Mouse (Mus musculus): Measurements from ENCODE around the gene Ap3s2. TPM values are rescaled to one million over a fixed set of nuclear protein-coding genes. Genes with fewer than 3 reads are reported as not detected.
A peak's percentile ranks its signal among the peaks of the same experiment; 100 is the strongest.

Ap3s2 gene
- polyA plus RNA-seq, 1 experiment from 2014 or later, result 51.1 TPM

GRCm38 (mm10) chr7:79934862-79935510 is 14.5 kb upstream of the Ap3s2 start, which contains the start of gene Arpin:
Gene Arpin, minus strand, starts transcription at chr7:79935359.
- Histone ChIP-seq H3K4me1 (ENCODE audit: control insufficient read depth, insufficient read depth, low read length) (peaks cover 11% of the 10 kb centered on the region), H3K27me3 (ENCODE audit: control insufficient read depth, insufficient read depth, low read length) (no peaks in the 10 kb centered on the region), H3K4me3 (replicated peaks; ENCODE audit: low read depth, low read length) (peak within 1 kb of the TSS; percentile 47), H3K9ac (replicated peaks; ENCODE audit: low read length) (peak within 1 kb of the TSS; percentile 64), H3K9me3 (ENCODE audit: control insufficient read depth, low read length) (no peaks in the 10 kb centered on the region), H3K36me3 (ENCODE audit: control insufficient read depth, insufficient read depth, low read length) (no peaks in the 10 kb centered on the region), H3K27ac (replicated peaks; ENCODE audit: low read depth, low read length) (peak within 1 kb of the TSS; percentile 52), H3K4me2 (ENCODE audit: low read length) (peak within 1 kb of the TSS; percentile 75)
- 1% methylated on average over 32 of the region's 32 CpGs for WGBS
- DNase-seq (peak; percentile 81), ATAC-seq (ENCODE audit: low FRiP score, low TSS enrichment) (peak; percentile 55; the same call in 1 of the 2 replicates)

- no peaks in the 10 kb centered on the region for H3K27me3 ChIP-seq (ENCODE audit: control insufficient read depth, insufficient read depth, low read length)
- peak overlapping the region; percentile 52; the same call in 1 of the 2 replicates for H3K27ac ChIP-seq (replicated peaks; ENCODE audit: low read depth, low read length)
- H3K36me3 ChIP-seq (ENCODE audit: control insufficient read depth, insufficient read depth, low read length), result no peaks in the 10 kb centered on the region
- peak overlapping the region; percentile 64 for H3K9ac ChIP-seq (replicated peaks; ENCODE audit: low read length)
- H3K4me2 ChIP-seq (ENCODE audit: low read length), result peak overlapping the region; percentile 75
- H3K4me3 ChIP-seq (replicated peaks; ENCODE audit: low read depth, low read length), result peak overlapping the region; percentile 47
- no peaks in the 10 kb centered on the region for H3K9me3 ChIP-seq (ENCODE audit: control insufficient read depth, low read length)
- WGBS, result 39% methylated on average over 5 of the region's 5 CpGs
- ATAC-seq (ENCODE audit: low FRiP score, low TSS enrichment) (no peak), DNase-seq (peak; percentile 30)
- peaks cover 11% of the 10 kb centered on the region for H3K4me1 ChIP-seq (ENCODE audit: control insufficient read depth, insufficient read depth, low read length)
Observed at GRCm38 (mm10) chr7:79934461-79934860, 14.0 kb upstream of the Ap3s2 start.

GRCm38 (mm10) chr7:79928516-79929052 is 8.1 kb upstream of the Ap3s2 start:
- DNase-seq (no peak), ATAC-seq (ENCODE audit: low FRiP score, low TSS enrichment) (no peak)
- Histone ChIP-seq H3K27ac (replicated peaks; ENCODE audit: low read depth, low read length) (no peak overlapping the region), H3K9me3 (ENCODE audit: control insufficient read depth, low read length) (no peaks in the 10 kb centered on the region), H3K9ac (replicated peaks; ENCODE audit: low read length) (no peak overlapping the region), H3K4me1 (ENCODE audit: control insufficient read depth, insufficient read depth, low read length) (no peaks in the 10 kb centered on the region), H3K4me3 (replicated peaks; ENCODE audit: low read depth, low read length) (no peak overlapping the region), H3K4me2 (ENCODE audit: low read length) (no peak overlapping the region), H3K36me3 (ENCODE audit: control insufficient read depth, insufficient read depth, low read length) (peaks cover 27% of the 10 kb centered on the region), H3K27me3 (ENCODE audit: control insufficient read depth, insufficient read depth, low read length) (no peaks in the 10 kb centered on the region)
- 72% methylated on average over 2 of the region's 2 CpGs for WGBS

GRCm38 (mm10) chr7:79914556-79914955 is 5.9 kb downstream of the Ap3s2 start:
- 72% methylated on average over 3 of the region's 3 CpGs for WGBS
- H3K4me2 ChIP-seq (ENCODE audit: low read length), result no peak overlapping the region
- ATAC-seq (ENCODE audit: low FRiP score, low TSS enrichment), result no peak

GRCm38 (mm10) chr7:79907356-79907755 is 13.1 kb downstream of the Ap3s2 start:
- no peak for DNase-seq
- Histone ChIP-seq H3K9ac (replicated peaks; ENCODE audit: low read length) (no peak overlapping the region), H3K4me2 (ENCODE audit: low read length) (no peak overlapping the region), H3K36me3 (ENCODE audit: control insufficient read depth, insufficient read depth, low read length) (peaks cover 66% of the 10 kb centered on the region), H3K4me3 (replicated peaks; ENCODE audit: low read depth, low read length) (no peak overlapping the region), H3K27me3 (ENCODE audit: control insufficient read depth, insufficient read depth, low read length) (no peaks in the 10 kb centered on the region), H3K4me1 (ENCODE audit: control insufficient read depth, insufficient read depth, low read length) (no peaks in the 10 kb centered on the region), H3K27ac (replicated peaks; ENCODE audit: low read depth, low read length) (no peak overlapping the region), H3K9me3 (ENCODE audit: control insufficient read depth, low read length) (no peaks in the 10 kb centered on the region)
- WGBS, result 84% methylated on average over 2 of the region's 2 CpGs
- no peak for ATAC-seq (ENCODE audit: low FRiP score, low TSS enrichment)

More at GRCm38 (mm10) chr7:79914556-79914955, 5.9 kb downstream of the Ap3s2 start:
- no peak overlapping the region for H3K27ac ChIP-seq (replicated peaks; ENCODE audit: low read depth, low read length)
- no peak overlapping the region for H3K4me3 ChIP-seq (replicated peaks; ENCODE audit: low read depth, low read length)
- H3K9me3 ChIP-seq (ENCODE audit: control insufficient read depth, low read length), result no peaks in the 10 kb centered on the region
- peak; percentile 72 for DNase-seq
- peaks cover 47% of the 10 kb centered on the region for H3K36me3 ChIP-seq (ENCODE audit: control insufficient read depth, insufficient read depth, low read length)
- peaks cover under 1% of the 10 kb centered on the region; the same call in 1 of the 2 replicates for H3K4me1 ChIP-seq (ENCODE audit: control insufficient read depth, insufficient read depth, low read length)
- H3K27me3 ChIP-seq (ENCODE audit: control insufficient read depth, insufficient read depth, low read length), result no peaks in the 10 kb centered on the region
- no peak overlapping the region for H3K9ac ChIP-seq (replicated peaks; ENCODE audit: low read length)

GRCm38 (mm10) chr7:79906914-79907313 is 13.5 kb downstream of the Ap3s2 start:
- no peak overlapping the region for H3K4me3 ChIP-seq (replicated peaks; ENCODE audit: low read depth, low read length)
- no peak for ATAC-seq (ENCODE audit: low FRiP score, low TSS enrichment)
- no peaks in the 10 kb centered on the region for H3K27me3 ChIP-seq (ENCODE audit: control insufficient read depth, insufficient read depth, low read length)
- peaks cover 71% of the 10 kb centered on the region for H3K36me3 ChIP-seq (ENCODE audit: control insufficient read depth, insufficient read depth, low read length)
- no peak overlapping the region for H3K27ac ChIP-seq (replicated peaks; ENCODE audit: low read depth, low read length)
- no peak for DNase-seq
- H3K4me1 ChIP-seq (ENCODE audit: control insufficient read depth, insufficient read depth, low read length), result no peaks in the 10 kb centered on the region
- H3K9me3 ChIP-seq (ENCODE audit: control insufficient read depth, low read length), result no peaks in the 10 kb centered on the region
- H3K9ac ChIP-seq (replicated peaks; ENCODE audit: low read length), result no peak overlapping the region
- 93% methylated on average over 3 of the region's 3 CpGs for WGBS
- no peak overlapping the region for H3K4me2 ChIP-seq (ENCODE audit: low read length)

- no peaks in the 10 kb centered on the region for H3K27me3 ChIP-seq (ENCODE audit: control insufficient read depth, insufficient read depth, low read length)
- no peak for DNase-seq
- peaks cover 78% of the 10 kb centered on the region for H3K36me3 ChIP-seq (ENCODE audit: control insufficient read depth, insufficient read depth, low read length)
- no peaks in the 10 kb centered on the region for H3K4me1 ChIP-seq (ENCODE audit: control insufficient read depth, insufficient read depth, low read length)
- no peaks in the 10 kb centered on the region for H3K9me3 ChIP-seq (ENCODE audit: control insufficient read depth, low read length)
- WGBS, result 94% methylated on average over 4 of the region's 4 CpGs
- H3K4me3 ChIP-seq (replicated peaks; ENCODE audit: low read depth, low read length), result no peak overlapping the region
- H3K9ac ChIP-seq (replicated peaks; ENCODE audit: low read length), result no peak overlapping the region
- H3K27ac ChIP-seq (replicated peaks; ENCODE audit: low read depth, low read length), result no peak overlapping the region
- ATAC-seq (ENCODE audit: low FRiP score, low TSS enrichment), result no peak
- H3K4me2 ChIP-seq (ENCODE audit: low read length), result no peak overlapping the region
Observed at GRCm38 (mm10) chr7:79905193-79905592, 15.3 kb downstream of the Ap3s2 start.

GRCm38 (mm10) chr7:79903160-79903792 is 17.2 kb downstream of the Ap3s2 start:
- Histone ChIP-seq H3K9me3 (ENCODE audit: control insufficient read depth, low read length) (no peaks in the 10 kb centered on the region), H3K36me3 (ENCODE audit: control insufficient read depth, insufficient read depth, low read length) (peaks cover 75% of the 10 kb centered on the region), H3K27ac (replicated peaks; ENCODE audit: low read depth, low read length) (no peak overlapping the region), H3K4me3 (replicated peaks; ENCODE audit: low read depth, low read length) (no peak overlapping the region), H3K4me2 (ENCODE audit: low read length) (no peak overlapping the region), H3K9ac (replicated peaks; ENCODE audit: low read length) (no peak overlapping the region), H3K27me3 (ENCODE audit: control insufficient read depth, insufficient read depth, low read length) (no peaks in the 10 kb centered on the region), H3K4me1 (ENCODE audit: control insufficient read depth, insufficient read depth, low read length) (no peaks in the 10 kb centered on the region)
- 91% methylated on average over 8 of the region's 8 CpGs for WGBS
- ATAC-seq (ENCODE audit: low FRiP score, low TSS enrichment), result no peak
- no peak for DNase-seq

All from midbrain, embryonic 14.5 days (tissue).